Mouse (Mus musculus): ENCODE results near the gene Aldh1l1.
A peak's percentile ranks its signal among the peaks of the same experiment; 100 is the strongest.

- TF ChIP-seq CTCF (IDR thresholded peaks at IDR 0.05; ENCODE audit: low read depth, low read length) (peak; percentile 94), POLR2A (IDR thresholded peaks at IDR 0.05; ENCODE audit: extremely low read depth, insufficient read depth, low read length) (no peak)
Measured at GRCm38 (mm10) chr6:90607196-90607595, 121.0 kb downstream of the Aldh1l1 start.

Measured in liver, adult 2 months (tissue).